ENCODE assay signal across 10 mouse cellular contexts in the genomic region with DNA sequence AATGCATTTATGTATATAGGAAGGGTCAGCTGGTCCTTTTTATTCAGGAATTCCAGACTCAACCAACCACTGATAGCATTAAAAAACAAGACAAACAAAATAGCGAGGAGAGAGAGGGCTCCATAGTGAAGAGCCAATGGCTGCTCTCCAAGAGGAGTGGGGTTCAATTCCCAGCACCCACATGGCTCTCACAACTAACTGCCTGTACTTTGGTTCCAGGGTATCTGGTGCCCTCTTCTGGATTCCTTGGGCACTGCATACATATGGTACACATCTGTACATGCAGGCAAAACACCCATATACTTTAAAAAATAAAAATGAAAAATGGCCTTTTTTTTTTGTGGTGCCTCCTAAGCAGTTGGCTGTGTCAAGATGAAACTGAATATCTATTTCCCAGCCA. TPM values are rescaled to one million over a fixed set of nuclear protein-coding genes. Genes with fewer than 3 reads are reported as not detected.
DNase-seq lines count a peak whose midpoint lies in the region; ATAC-seq and TF ChIP-seq lines count a peak whose summit lies in the region.
"Had no signal": no experiment of that assay in that cellular context is flagged by ENCODE, and none has a peak within 500 bp of the region (broad histone marks: within the 10 kb centered on the region; RNA-seq: fewer than 3 reads in every experiment).

No protein-coding gene starts in this region.

- peak; percentile 66 for DNase-seq in CD4-positive, CD25-positive, alpha-beta regulatory T cell, adult 2 months (ENCODE audit: low read depth, low spot score)
- DNase-seq in midbrain, postnatal 0 days (ENCODE audit: low spot score): no peak
- peak; percentile 35 for DNase-seq in liver, postnatal 0 days
- peak; percentile 36 to 52 for DNase-seq in thymus, postnatal 36 days
- DNase-seq in gastrocnemius, adult 8-10 months (ENCODE audit: low spot score in 2 of 2): no peak
- DNase-seq in gastrocnemius, postnatal 36 days: no peak
- DNase-seq: gastrocnemius, postnatal 14 days had no signal

- H3K4me1 ChIP-seq in midbrain, postnatal 0 days (ENCODE audit: insufficient read depth, low read length): no peaks in the 10 kb centered on the region
- H3K4me1 ChIP-seq in midbrain, embryonic 15.5 days: no peaks in the 10 kb centered on the region
- no peaks in the 10 kb centered on the region for H3K4me1 ChIP-seq in liver, postnatal 0 days (ENCODE audit: insufficient read depth)
- H3K4me1 ChIP-seq: stomach, embryonic 15.5 days had no signal

- peak; percentile 50 for TF ChIP-seq CTCF in midbrain, postnatal 0 days (IDR thresholded peaks at IDR 0.05)
- peak; percentile 65 for TF ChIP-seq CTCF in liver, postnatal 0 days (IDR thresholded peaks at IDR 0.05; ENCODE audit: low read depth)

- intact Hi-C loops in gastrocnemius, postnatal 36 days (cut with DNase I): no loop called here

- H3K27ac ChIP-seq in midbrain, postnatal 0 days (ENCODE audit: low read depth, low read length): no peak overlapping the region
- H3K27ac ChIP-seq in midbrain, embryonic 15.5 days: no peak overlapping the region
- no peak overlapping the region for H3K27ac ChIP-seq in liver, postnatal 0 days (ENCODE audit: low read depth)
- H3K27ac ChIP-seq: stomach, embryonic 15.5 days had no signal

- 96% methylated on average over 1 of the region's 1 CpGs for WGBS in midbrain, postnatal 0 days
- 93% methylated on average over 1 of the region's 1 CpGs for WGBS in midbrain, embryonic 15.5 days
- 79% methylated on average over 1 of the region's 1 CpGs for WGBS in liver, postnatal 0 days (ENCODE audit: insufficient replicate concordance)

- ATAC-seq in CD4-positive, CD25-positive, alpha-beta regulatory T cell, adult 4 months: no peak
- no peak for ATAC-seq in midbrain, postnatal 0 days (ENCODE audit: low FRiP score)
- no peak for ATAC-seq in midbrain, embryonic 15.5 days (replicated peaks)
- no peak for ATAC-seq in liver, postnatal 0 days

- no peaks in the 10 kb centered on the region for H3K36me3 ChIP-seq in midbrain, postnatal 0 days (ENCODE audit: insufficient read depth, low read length)
- H3K36me3 ChIP-seq in midbrain, embryonic 15.5 days (replicated peaks): no peaks in the 10 kb centered on the region
- H3K36me3 ChIP-seq in liver, postnatal 0 days (replicated peaks; ENCODE audit: insufficient read depth, low read length): no peaks in the 10 kb centered on the region
- H3K36me3 ChIP-seq: stomach, embryonic 15.5 days had no signal

- H3K9ac ChIP-seq in midbrain, postnatal 0 days (replicated peaks; ENCODE audit: low read length, poor library complexity, severe bottlenecking): no peak overlapping the region
- H3K9ac ChIP-seq in midbrain, embryonic 15.5 days: no peak overlapping the region
- no peak overlapping the region for H3K9ac ChIP-seq in liver, postnatal 0 days (replicated peaks)
- H3K9ac ChIP-seq: stomach, embryonic 15.5 days had no signal

- no peak for TF ChIP-seq EP300 in liver, postnatal 0 days (IDR thresholded peaks at IDR 0.05; ENCODE audit: low read depth)

- H3K4me2 ChIP-seq in midbrain, postnatal 0 days (ENCODE audit: low read depth, low read length, poor library complexity, severe bottlenecking): no peak overlapping the region
- no peak overlapping the region for H3K4me2 ChIP-seq in midbrain, embryonic 15.5 days
- no peak overlapping the region for H3K4me2 ChIP-seq in liver, postnatal 0 days (ENCODE audit: low read depth, low read length)
- H3K4me2 ChIP-seq: stomach, embryonic 15.5 days had no signal

- no peak overlapping the region for H3K4me3 ChIP-seq in midbrain, postnatal 0 days (ENCODE audit: low read depth, low read length)
- no peak overlapping the region for H3K4me3 ChIP-seq in midbrain, embryonic 15.5 days
- no peak overlapping the region for H3K4me3 ChIP-seq in liver, postnatal 0 days (ENCODE audit: low read depth, low read length)
- H3K4me3 ChIP-seq: stomach, embryonic 15.5 days had no signal

- no peaks in the 10 kb centered on the region for H3K9me3 ChIP-seq in midbrain, postnatal 0 days (ENCODE audit: low read length)
- no peaks in the 10 kb centered on the region for H3K9me3 ChIP-seq in midbrain, embryonic 15.5 days
- H3K9me3 ChIP-seq in liver, postnatal 0 days (ENCODE audit: low read length): no peaks in the 10 kb centered on the region
- H3K9me3 ChIP-seq: stomach, embryonic 15.5 days had no signal

- no peaks in the 10 kb centered on the region for H3K27me3 ChIP-seq in midbrain, postnatal 0 days (ENCODE audit: insufficient read depth, low read length)
- H3K27me3 ChIP-seq in midbrain, embryonic 15.5 days (replicated peaks): no peaks in the 10 kb centered on the region
- no peaks in the 10 kb centered on the region for H3K27me3 ChIP-seq in liver, postnatal 0 days (ENCODE audit: insufficient read depth, low read length)
- H3K27me3 ChIP-seq: stomach, embryonic 15.5 days had no signal

RNA-seq across cellular contexts. Expression of a gene that starts 28.8 kb away (rescaled TPM):
- polyA plus RNA-seq in CD4-positive, CD25-positive, alpha-beta regulatory T cell, adult 4 months (2017; shearing (Covaris generic)): 10 to 100 TPM; 52.6 to 52.9 TPM
- total RNA-seq in midbrain, postnatal 0 days (2014; rRNA removed): 29.7 and 35.6 TPM in 2 replicates
- 55.0 and 60.7 TPM in 2 replicates for polyA plus RNA-seq in midbrain, postnatal 0 days (2015; fragmentation: Nextera tagmentation; extraction: Ambion mirVana)
- polyA plus RNA-seq in midbrain, embryonic 15.5 days (2015; fragmentation: Nextera tagmentation; extraction: Ambion mirVana): 60.2 and 63.5 TPM in 2 replicates
- polyA plus RNA-seq in liver, postnatal 0 days (2015; fragmentation: Nextera tagmentation; extraction: Ambion mirVana): 25.3 and 29.1 TPM in 2 replicates
- 10 to 100 TPM; 59.4 to 67.6 (median 63.1) TPM for total RNA-seq in gastrocnemius, adult 8-10 months (2022)
- total RNA-seq in gastrocnemius, postnatal 36 days (2021): 10 to 100 TPM; 61.0 to 65.3 TPM

Comparison
In these comparisons a context has a peak if more than half of its experiments do, and no peak if none do; other contexts are left out.
1. DNase-seq: peak in CD4-positive, CD25-positive, alpha-beta regulatory T cell, adult 2 months (single experiment), liver, postnatal 0 days (single experiment) and thymus, postnatal 36 days (2 of 2); none in midbrain, postnatal 0 days (single experiment), gastrocnemius, adult 8-10 months (0 of 2) and gastrocnemius, postnatal 36 days (0 of 2).